Mouse (Mus musculus): ENCODE results near the gene Ptpre.
"Not testable (repeated sequence)": the region's sequence is repeated elsewhere in the genome, so short reads cannot be mapped to it uniquely, and the experiment has no call there.

Ptpre gene

DNA sequence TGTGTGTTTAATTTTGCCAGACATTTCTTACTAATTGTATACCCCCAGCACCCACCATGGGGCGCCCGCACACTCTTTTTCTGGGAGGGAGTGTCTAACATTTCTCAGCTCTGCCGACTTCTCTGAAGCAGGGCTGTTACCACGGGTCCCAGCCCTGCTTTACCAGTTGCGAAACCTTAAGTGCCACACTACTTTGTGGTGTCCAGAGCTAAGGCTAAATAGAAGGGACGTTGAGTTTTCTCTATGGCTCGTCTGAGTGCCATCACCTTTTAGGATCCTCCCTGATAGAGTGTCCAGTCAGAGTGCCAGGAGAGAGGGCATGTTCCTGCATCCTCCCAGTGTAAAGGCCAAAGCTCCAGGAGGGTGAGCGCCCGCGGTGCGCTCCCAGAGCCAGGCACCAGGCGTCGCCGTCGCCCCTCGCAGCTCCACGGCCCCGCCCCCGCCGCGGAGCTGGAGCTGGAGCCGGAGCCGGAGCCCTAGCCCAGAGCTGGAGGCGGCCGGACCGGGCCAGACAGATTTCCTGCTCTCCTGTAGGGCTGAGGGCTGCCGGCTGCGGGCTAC lies at the start of gene Ptpre:
TSS of gene Ptpre (plus strand) at position 141 of the 561 bp plus-strand sequence.
- CTCF ChIA-PET, result interaction anchor here (0.7 to 1.8 kb wide), 3 partner anchors 50 to 131 kb away, joined by 3 to 8 read pairs (median 4); no protein-coding TSS in a partner anchor

DNA sequence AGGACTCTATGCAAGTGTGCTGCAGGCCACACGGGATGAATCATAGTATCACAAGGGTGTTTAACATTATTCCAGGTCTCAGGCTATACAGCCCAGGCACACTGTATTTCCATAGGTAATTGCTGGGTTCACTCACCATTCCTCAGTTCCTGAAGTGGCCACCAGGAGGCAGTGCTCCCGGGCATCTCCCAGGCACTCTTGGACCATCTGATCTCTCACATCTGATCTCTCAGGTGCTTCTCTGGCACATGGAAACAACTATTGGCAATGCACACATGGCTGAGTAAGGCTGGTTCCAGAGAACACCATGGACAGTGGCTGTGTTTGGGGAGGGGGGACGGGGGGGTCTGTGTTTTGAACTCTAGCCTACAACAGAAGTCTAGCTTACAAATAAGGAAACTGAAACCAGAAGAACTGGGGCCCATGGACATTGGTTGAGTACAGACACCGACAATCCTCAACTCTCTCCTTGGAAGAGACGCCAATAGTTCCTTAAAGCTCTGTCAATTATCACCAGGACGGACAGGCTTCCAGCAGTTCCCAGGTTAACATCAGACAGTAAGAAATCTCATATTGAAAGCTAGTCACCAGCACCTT lies 49.0 kb upstream of the Ptpre start:
- CTCF ChIA-PET, result no interaction called here

DNA sequence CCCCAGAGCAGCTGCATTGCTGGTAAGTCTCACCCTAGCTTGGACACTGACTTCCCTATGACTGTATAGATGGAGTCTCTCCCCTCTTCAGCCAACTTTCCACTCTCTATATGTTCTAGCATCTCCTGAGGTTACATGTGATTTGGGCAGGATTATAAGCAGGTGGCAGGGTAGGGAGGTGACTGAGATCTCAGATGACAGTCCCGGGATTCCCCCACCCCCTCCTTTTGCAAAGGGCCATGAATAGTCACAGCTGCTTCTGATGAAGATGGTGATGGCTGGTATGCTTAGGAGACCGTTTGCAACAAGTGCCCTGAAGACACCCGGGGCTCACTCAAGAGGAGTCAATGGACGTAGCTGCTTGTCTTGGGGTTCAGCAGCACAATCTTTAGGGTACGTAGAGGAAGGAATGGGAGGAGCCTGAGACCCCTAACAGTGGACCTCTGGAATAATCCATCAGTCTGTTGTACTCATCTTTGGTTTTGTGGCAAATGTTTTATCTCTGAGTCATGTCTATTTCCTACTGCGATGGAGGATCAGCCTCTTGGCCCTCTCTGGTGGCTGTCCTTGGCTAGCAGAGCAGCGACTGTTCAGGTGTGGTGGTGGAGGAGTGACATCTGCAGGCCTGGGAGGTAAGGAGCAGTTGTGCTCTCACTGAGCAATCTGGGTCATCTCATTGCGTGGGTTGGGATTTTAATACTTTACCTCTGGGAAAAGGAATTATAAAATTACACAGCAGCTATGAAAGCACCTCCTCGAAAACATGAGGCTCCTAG lies 47.4 kb upstream of the Ptpre start:
- CTCF ChIA-PET, result no interaction called here

DNA sequence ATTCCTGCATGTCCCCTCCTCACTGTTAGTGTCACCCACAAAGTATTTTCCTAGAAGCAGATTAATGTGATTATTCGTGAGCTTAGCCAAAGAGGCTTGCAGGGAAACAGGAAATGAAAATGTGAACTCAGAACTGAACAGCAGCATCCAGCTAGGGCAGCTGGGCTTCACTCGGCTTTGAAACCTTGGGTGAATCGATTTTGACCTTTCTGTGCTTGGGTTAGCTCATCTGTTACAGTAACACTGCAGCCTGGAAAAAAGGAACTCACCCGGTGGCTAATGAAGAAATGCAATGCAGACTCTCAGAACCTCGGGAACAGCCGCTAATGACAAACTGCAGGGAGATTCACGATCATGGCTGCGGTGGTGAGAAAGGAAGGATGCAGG lies 46.8 kb upstream of the Ptpre start:
- CTCF ChIA-PET, result no interaction called here

DNA sequence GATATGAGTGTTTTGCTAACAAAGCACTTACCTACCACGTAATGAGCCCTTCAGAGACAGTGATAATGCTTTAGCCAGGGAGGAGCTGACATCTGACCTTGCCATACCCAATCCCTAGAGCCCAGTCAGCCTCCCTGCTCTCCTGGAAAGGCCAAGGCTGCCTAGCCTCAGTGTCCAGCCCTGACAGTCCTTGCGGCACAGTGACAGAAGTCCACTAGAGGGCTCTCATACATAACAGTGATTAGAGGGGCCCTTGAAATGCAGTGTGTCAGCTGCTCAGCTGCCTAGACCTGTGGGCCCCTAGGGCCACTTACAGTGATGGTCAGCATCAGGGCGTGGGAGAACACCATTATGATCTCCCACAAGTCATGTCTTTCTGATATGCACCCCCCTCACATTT lies 42.0 kb upstream of the Ptpre start:
- CTCF ChIA-PET, result no interaction called here

DNA sequence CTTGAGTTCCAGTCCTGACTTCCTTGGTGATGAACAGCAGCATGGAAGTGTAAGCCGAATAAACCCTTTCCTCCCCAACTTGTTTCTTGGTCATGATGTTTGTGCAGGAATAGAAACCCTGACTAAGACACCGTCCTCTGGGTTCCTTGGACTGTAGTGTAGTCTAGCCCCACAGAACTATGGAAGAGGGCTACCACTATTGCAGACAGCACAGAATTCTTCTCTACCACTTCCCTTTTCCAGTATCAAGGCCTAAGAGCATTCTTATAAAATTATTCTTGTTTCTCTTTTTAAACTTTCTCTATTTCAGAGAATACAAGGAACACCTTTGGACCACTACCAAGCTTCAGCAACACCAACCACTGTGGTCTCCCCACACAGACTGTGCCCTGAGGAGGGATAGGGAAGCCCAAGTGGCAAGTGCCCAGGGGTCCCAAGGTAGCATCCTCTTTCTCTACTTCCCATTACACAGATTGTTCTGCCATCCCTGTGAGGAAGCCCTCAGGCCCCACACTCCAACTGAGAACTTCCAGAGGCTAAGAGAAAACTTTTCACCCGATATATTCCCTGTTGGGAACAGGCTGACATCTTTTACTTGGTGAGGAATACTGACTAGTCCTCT lies 38.6 kb upstream of the Ptpre start:
- CTCF ChIA-PET, result no interaction called here

DNA sequence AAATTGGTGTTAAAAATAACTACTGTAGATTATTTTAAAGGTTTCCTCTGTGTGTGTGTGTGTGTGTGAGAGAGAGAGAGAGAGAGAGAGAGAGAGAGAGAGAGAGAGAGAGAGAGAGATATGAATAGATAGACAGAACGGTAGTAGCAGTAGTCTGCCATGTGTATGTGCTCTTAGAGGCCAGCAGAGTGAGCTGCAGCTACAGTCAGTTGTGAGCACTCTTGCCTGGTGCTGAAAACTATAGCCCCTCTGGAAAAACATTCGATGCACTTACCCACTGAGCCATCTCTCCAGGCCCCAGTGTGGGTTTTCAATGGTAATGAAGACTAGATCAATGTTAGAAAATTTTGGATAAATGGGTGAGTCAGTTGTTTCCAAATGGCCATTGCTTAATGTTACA lies 37.9 kb upstream of the Ptpre start:
- CTCF ChIA-PET, result no interaction called here

DNA sequence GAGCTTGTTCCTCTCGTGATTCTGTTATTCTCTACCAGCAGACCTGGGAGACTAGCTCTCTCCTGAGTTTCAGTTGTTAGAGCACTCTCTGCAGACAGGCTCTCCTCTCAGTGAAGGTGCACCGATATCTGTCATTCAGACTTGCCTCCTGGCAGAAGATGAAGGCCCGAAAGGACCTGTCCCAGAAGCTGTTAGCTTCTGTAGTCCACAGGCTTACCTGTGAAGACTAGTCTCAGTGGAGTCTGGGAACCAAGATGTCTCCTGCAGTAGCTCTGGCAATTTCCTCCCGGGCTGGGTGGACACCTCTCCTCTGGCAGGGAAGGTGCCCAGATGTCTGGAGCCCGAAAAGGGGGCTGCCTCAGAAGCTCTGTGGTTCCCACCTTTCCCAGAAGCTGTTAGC lies 30.8 kb upstream of the Ptpre start:
- CTCF ChIA-PET, result not testable (repeated sequence)

DNA sequence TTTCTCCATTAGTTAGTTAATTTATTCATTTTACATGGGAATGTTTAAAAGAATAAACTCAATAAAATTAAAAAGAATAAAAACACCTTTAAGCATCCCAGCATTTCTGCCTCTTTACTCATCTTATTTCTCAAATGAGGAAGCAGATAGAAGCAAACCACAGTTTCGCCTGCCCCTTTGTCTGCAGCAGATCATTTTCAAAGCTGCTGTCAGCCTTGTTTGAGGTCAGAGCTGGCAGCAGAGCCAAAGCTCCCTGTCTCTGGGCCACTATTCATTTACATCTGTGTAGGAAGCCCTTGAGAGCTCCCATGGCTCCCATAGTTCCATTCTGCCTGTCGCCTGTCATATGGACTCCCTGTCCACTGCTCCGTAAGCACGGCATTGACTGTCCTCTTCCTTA lies 28.7 kb upstream of the Ptpre start:
- CTCF ChIA-PET, result no interaction called here

DNA sequence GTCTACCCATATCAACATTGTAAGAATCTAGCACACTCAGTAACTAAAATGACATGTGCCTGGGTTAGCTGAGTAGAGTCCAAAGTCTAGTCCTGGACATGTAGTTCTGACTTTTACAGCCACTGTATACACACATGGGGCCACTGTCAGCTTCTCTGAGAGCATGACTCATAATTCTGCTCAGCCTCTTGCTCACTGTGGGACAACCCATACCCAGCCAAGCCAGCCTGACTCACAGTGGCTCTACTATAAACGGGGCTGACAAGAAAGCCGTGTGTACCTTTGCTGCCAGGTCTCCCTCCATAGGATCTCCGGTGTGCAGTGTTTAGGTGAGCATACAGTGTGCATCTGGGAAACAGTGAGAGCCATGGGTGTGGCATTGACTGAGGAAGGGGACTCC lies 28.0 kb upstream of the Ptpre start:
- CTCF ChIA-PET, result no interaction called here

DNA sequence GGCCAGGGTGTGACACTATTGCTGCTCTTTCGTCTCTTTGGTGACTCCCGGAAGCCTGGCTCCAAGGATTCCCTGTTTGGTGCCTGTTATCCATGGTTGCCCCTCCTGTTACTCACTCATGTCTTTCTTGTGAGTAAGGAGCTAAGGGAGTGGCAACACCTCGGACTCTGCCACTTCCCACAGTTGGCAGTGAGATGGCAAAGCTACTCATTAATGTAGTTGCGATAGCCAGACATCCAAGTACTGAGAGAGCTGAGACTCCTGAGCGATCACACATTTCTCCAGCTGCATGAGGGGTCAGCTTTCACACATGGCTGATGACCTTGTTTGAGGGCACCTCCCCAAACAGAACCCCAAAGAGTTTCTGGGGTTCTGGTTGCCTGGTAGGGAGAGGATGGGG lies 26.9 kb upstream of the Ptpre start:
- CTCF ChIA-PET, result interaction anchor here (1.1 kb wide), 1 partner anchor 225 kb away, joined by 3 read pairs; no protein-coding TSS in a partner anchor

DNA sequence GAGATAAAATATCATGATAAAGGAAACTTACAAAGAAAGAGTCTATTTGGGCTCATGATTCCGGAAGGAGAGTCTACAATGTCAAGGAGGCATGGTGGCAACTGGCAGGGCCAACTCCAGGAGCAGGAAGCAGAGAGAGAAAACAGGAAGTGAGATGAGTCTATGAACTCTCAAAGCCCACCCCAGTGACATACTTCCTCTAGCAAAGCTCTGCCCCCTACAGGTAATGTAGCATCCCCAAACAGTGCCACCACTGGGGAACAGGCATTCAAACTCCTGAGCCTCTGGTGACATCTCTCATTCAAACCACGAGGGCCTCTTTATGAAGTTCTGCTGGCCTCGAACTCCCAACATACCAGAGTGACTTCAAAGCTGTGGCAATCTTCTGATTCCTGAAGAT lies 25.6 kb upstream of the Ptpre start:
- CTCF ChIA-PET, result no interaction called here

DNA sequence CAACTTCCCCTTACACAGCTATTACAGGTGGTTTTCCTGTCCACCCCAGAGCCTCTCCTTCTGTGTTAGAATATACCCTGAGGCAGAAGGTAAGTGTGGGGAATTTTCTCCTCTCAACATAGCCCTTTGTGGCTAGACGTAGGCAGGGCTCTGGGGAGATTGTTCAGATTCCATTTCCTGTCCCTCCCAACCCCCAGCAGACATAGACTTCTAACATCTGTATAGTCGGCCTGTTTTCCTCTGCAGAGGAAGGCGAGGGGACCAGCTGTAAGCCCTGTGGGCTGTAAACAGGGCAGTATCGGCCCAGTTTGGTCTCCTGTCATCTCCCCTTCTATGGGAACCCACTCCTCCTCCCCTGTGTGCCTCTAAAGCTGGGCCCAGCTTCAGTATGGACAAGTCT lies 20.1 kb upstream of the Ptpre start:
- CTCF ChIA-PET, result interaction anchor here (0.6 kb wide), 1 partner anchor 124 kb away, joined by 4 read pairs; no protein-coding TSS in a partner anchor

DNA sequence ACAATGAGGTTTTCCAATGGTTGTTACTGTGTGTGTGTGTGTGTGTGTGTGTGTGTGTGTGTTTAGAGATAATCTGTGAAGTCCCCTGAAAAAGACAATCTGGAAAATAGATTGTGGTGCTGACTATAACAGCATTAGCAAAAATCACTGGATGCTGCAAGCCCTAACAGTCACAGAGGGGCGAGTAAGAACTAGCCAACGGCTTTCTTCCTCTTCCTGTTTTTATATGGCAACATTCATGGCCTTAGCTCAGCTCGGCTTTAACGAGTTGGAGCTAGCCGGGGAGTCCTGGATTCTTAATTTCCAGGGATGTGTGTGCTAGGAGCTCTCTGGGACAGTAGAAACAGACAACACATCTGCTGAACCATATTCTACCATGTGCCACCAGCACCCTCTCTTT lies 17.0 kb upstream of the Ptpre start:
- CTCF ChIA-PET, result no interaction called here

DNA sequence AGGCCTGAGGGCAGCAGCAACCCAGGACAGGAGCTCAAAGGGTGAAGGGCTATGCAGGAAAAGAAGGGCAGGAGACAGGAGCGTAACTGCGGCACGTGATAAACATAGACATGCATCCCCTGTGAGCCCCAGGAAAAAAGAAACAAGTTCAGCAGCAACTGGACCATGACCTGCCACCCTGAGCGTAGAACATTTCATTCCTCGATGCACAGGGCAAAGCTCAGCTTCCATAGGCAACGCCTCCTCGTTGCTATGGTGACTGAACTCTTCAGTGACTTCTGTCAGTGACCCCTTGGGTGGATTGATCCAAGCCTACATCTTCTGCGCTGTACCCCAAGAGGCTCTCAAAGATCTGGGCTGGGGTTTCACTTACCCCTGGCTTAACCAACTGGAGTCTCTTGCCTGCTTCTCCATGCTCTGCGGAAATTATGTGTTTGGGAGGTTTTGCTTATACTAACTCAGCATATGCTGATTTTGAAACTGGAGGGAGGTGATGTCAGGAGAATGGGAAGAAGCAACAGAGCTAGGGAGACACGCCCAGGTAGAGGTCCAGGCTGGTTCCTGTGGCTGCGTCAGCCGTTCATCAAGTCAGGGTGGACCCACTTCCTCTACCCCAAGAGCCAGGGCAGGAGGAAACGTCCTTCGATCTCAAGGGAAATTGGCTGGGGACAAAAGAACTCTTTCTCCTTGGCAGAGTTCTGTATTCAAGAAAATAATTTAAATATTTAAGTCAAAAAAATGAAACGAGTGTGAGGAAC lies 15.3 kb upstream of the Ptpre start:
- CTCF ChIA-PET, result no interaction called here

DNA sequence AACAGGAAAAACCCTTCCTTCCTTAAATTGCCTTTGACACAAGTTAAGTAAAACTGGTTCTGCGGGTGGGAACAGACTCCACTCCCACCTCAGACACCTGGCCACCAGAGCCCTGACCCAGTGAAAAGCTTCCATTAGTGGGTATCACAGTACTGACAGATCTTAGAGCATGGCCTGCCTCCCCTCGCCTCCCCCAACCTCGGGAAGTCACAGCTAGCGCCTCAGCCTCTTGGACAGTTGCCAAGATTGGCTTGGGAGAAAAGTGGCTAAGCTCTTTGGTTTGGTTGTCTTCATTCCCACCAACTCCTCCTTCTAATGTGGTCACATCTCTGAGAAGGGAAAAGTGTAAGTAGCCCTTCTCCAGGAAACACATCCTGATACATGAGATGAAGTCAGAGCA lies 13.3 kb upstream of the Ptpre start:
- CTCF ChIA-PET, result no interaction called here

DNA sequence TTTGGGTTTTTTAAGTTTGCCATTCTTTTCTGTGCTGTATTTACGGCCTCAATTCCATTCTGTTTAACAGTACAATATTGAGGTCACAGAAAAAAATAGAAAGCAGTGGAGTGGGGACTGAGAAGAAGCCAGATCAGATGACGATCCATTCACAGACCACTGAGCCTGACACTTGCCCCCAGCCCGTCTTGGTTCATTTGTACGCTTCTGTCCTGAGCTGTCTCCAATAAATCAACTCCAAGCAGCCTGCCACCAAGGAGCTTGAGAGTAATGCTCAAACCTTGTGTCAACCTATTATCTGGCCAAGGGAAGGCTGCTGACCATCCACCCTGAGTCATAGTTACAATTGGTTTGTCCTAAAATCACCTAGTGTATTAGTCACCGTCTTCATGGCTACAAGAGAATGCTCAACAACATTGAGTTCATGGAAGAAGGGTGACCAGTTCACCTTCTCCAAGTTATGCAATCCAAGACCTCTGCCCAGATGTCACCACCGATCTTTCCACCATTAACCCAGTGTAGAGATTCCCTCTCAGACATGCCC lies 12.8 kb upstream of the Ptpre start:
- CTCF ChIA-PET, result no interaction called here

DNA sequence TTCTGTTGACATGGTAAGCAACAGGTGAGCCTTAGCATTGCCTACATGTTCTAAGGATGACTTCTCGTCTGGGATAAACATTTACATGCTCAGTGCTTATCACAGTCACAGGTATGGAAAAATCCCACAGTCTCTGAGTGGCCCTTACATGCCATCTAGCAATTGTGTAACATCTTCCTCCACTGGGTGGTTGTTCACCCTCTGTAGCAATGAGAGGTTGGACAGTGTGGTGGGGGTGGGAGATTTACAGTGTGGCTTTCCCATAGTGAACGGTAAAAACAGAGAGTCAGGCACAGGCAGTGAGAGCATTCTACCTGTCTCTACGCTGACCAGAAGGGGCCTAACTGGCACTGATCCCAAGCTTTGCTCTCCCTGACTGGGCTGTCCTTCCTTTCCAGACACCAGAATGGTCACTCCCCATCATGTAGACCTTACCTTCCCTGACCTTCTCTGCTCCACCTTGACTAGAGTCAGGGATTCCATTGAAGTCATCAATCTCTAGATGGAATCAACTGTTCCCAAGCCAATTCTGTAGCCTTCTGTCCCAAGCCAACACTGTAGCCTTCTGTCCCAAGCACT lies 10.6 kb upstream of the Ptpre start:
- CTCF ChIA-PET, result no interaction called here

DNA sequence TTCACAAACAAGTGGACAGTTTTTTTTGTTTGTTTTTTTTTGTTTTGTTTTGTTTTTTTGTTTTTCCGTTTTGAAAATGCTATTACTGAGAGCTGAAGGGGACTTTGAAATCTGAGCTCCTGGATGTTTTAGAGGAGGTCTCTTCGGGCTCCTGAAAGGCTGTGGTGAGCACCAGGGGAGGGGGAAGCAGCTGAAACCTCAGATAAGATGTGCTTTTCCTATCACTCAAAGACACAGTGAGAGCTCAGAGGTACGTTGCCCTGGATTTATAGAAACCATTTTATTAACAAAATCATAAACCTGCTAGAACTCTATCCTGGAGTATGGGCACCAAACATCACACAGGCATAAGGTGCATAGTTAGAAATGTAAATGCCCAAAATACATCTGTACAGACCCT lies 10.1 kb upstream of the Ptpre start:
- CTCF ChIA-PET, result no interaction called here

DNA sequence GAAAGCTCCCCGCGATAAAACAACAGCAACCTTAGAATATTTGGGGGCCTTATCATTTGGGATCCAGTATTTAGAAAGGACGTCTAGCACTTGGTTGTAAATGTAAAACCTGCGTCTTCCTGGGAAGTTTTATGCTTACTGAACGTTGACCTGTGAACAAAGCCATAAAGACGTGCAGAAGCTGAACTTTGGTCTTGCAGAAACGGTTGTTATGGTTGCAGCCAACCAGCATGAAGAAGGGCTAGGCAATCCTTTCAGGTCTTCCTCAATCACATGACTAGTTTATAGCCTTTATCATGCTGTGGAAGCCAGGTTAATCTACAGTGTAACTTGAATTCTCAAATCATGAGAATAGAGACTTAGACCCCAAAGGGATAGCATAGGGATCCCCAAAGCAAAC lies 8.8 kb upstream of the Ptpre start, which contains the start of gene Clrn3:
TSS of gene Clrn3 (minus strand) at position 140 of the 400 bp plus-strand sequence.
- CTCF ChIA-PET, result interaction anchor here (0.7 kb wide), 1 partner anchor 44 kb away, joined by 3 read pairs; no protein-coding TSS in a partner anchor

DNA sequence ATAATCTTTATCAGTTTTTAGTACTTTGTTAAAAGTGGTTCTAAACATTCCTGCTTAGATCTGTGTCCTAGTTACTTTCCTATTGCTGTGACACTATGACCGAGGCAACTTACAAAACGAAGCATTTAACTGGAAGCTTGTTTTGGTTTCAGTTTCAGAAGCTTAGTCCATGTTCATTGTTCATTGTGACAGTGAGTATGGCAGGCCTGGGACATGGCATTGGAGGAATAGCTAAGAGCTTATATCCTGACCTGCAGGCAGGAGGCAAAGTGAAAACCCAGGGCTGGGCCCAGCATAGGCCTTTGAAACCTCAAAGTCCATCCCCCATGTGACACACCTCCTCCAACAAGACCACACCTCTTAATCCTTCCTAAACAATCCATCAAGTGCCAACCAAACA lies 8.2 kb upstream of the Ptpre start:
- CTCF ChIA-PET, result interaction anchor here (0.7 kb wide), 1 partner anchor 44 kb away, joined by 3 read pairs; no protein-coding TSS in a partner anchor

Data from spleen, embryonic (tissue).